Mouse (Mus musculus): Measurements from ENCODE around the gene Rassf3.
A peak's percentile ranks its signal among the peaks of the same experiment; 100 is the strongest.

Gene Rassf3

DNA sequence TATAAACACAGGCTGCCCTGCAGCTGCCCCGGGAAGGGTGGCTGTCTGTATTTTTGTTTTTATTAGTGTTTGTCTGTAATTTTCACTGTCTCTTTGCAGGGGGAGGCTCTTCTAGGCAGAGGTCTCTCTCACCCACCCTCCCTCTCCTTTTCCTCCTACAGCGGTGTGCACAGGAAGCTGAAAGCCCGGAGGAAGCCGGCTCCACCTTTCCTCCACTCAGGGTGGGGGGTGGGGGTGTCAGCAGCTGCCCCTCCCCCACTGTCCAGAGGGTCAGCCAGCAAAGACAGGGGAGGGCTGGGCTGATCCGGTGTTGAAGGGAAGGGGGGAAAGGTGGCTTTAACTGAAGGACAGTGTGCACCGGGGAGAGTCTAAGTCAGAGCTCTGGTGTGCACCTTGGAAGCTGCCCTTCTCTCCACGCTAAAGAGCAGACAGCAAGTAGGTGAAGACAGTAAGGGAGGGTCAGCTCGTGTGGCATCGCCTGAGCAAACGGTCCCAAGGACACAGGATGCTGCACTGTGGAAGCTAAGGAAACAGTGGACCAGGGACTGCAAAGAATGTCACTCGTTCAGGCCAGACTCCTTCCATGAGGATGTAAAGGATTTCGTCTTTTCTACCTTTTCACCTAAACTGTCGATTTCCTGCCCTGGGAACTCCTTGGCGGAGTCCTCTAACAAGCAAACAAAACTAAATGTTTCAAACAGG is 46.0 kb downstream of the Rassf3 start:
- no peak for DNase-seq (ENCODE audit: low read depth, low spot score)

DNA sequence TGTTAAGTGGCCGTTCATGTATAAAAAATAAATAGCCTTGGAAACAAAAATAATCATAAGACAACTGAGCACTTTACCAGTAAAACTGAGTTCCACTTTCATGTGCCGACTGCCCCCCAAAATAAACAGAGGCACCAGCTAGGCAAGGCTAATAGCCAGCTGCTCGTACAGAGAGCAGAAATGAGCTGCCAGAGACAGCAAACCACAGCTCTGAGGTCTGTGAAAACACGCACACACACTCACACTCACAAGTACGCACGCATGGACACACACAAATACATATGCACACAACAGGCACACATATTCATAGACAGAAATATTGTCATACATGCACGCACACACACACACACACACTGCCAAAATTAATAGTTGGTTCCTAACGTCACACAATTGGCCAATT is 46.6 kb downstream of the Rassf3 start:
- DNase-seq (ENCODE audit: low read depth, low spot score), result no peak

DNA sequence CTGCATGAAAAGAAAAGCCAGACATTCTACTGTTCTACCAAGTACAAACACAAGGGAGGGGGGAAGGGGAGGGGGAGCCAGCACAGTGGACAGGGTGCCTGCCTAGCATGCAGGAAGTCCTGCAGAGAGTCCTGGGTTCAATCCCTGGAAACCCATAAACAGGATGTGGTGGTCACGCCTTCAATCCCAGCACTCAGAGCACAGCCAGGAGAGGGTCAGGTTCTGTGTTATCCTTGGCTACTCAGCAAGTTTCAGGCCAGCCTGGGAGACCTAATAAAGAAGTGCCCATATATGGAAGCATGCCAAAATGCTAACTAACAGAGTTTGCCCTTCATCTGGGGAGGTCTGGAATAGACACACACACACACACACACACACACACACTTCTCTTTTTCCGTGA is 47.1 kb downstream of the Rassf3 start:
- DNase-seq (ENCODE audit: low read depth, low spot score), result peak; percentile 58

DNA sequence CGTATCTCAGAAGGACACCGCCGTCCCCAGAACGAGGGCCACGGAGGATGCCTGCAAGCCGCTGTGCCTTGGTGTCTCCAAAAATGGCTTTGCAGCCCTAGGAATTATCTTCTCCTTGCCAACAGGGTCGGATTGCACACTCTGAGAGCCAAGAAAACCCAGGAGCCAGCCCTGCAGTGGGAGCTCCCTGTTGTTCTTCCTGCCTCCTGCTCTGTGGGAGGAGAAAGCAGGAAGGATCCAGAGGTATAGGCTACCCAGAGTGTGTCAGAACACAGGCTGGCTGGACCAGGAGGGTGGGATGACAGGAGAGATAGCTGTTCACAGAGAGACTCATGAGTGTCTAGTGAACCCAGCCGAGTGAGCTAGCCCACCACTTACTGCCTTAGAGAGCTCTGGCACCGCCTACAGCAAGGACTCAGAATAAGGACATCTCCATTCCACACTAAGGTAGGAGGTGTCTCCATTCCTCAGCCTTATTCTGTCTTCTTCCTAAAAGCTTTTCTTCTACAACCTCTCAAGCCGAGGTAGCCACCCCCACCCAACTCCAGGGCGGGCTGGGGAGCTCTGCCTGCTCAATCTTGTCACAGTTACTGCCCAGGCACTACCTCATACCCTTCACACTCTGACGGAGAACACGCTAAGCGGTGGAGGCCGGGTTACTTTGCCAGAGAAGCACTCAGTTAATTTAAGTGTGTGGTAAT is 48.0 kb downstream of the Rassf3 start:
- no peak for DNase-seq (ENCODE audit: low read depth, low spot score)

DNA sequence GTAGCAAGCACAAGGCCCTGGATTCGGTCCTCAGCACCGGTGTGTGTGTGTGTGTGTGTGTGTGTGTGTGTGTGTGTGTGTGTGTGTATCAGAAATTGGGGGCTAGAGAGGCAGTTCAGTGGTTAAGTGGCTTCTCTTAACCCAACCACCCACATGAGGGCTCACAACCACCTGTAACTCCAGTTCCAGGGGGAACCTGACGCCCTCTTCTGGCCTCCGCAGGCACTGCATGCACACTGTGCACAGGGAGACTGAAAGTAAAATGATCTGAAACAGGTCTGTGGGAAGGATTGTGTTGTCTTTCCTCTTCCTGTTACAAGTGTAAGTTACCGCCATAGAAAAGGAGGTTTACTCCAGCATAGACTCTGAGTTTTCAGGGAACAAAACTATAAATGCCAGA is 49.0 kb downstream of the Rassf3 start:
- DNase-seq (ENCODE audit: low read depth, low spot score), result peak; percentile 87

DNA sequence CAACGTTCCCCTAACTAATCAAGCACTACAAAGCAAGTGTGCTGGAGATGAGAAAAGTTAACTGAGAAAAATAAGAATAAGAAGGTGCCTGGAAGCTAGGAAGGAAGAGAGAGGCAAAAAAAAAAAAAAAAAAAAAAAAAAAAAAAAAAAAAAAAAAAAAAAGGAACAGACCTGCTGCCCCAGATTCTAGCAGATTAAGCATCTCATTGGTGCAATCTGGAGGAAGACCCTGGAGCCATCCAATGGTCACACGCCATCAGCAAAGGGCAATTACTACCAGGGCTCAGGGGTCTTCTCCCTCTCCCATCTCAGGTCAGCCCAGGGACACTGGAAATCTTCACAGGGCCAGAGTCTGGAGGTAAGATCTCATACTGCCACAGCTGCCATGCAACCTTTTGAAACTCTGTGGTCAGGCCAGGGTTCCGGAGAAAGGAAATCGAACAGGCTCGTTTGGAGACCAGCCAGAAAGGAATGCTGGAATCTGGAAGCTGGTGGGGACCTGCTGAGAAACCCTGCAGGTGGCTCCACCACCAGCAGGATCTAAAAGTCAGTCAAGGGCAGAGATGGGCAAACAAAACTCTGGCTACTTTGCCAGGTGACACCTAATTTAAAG is 49.6 kb downstream of the Rassf3 start:
- DNase-seq (ENCODE audit: low read depth, low spot score), result peak; percentile 86

DNA sequence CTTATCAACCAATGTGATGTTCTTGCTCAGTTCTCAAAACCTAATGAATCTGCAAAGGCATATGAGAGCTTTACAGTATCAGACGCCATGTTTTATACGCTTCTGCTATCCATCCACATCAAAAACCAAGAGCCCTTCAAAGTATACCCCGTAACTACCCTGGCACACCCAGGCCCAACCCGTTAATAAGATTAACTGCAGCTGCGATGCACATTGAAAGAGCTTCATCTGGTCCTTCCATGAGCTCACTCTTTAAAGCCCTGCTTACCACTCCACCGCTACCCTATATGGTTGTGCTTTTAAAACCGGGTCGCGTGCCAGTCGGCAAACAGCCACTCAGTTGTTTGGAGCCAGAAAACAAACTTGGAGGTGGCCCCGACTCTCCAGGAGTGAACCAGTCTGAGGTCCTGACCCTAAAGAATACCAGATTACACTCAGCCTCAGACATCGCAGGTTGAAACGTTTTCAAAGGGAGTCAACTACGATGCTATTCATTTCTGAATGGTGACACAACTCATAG is 50.6 kb downstream of the Rassf3 start:
- no peak for DNase-seq (ENCODE audit: low read depth, low spot score)

DNA sequence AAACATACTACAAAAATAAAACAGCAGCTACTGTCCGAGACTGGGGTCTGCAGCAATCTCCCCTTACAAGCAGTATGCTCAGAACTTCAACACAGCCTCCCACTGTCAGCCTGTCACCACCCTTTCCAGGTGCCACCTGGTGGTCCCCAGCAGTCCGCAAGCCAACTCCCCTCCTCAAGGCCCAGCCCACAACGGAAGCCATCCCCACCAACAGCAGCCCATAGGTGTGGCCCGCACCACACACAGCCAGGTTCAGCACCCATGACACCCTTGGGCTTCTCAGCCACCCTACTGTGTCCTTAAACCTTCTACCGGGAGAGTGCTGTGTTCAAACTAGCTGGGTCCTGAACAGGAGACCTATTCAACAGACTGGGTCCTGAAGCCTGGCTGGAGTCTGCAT is 51.1 kb downstream of the Rassf3 start:
- DNase-seq (ENCODE audit: low read depth, low spot score), result no peak

DNA sequence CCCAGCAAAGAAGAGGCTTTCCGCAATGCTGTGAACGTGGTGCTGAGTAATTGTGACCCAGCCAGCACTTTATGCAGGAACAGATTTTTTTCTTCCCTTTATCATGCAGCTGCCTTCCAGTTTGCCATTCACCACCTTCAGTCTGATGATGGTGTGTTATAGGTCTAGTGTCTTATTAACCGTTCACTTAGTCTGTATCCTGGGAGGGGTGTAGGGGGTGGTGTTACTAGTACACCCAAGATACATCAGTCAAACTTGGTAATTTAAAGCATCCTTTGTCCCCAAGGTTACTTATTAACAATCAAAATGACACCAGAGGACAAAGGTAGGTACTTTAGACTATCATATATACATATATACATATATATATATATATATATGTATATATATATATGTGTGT is 51.7 kb downstream of the Rassf3 start:
- no peak for DNase-seq (ENCODE audit: low read depth, low spot score)

DNA sequence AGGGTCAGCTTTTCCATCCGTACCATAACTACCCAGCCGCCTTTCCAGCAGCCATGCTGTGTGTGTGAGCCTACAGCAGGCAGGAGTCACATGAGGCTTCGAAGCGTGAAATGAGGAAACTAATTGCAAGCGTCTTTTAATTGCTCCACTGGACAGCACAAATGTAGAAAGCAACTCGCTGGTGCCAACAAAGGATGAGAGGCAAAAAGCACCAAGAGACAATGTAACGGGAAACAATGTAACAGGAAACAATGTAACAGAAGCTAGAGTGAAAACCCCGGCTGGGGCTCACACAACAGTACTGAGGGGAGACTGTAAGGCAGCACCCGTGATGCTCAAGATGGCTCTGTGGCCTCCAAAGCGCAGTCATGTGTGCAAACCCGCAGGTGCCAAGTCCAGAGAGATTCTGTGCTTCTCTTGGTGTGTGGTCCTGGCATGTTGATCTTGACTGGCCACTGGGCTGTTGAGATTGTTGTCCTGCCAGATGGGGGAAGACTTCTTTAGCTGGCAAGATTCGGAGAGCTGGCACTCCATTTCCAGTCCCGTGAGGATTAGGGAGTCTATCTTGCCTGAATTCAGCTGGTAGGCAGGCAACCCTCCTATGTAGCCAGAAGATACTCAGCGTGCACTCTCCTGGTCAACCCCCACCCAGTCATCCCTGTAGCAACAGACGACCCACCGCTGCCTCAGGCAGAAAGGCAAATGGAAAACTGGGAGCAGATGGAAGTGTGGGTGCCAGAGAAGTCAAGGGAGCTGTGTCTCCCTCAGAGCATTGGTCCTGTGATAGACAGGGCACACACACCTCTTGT is 52.4 kb downstream of the Rassf3 start:
- DNase-seq (ENCODE audit: low read depth, low spot score), result no peak

DNA sequence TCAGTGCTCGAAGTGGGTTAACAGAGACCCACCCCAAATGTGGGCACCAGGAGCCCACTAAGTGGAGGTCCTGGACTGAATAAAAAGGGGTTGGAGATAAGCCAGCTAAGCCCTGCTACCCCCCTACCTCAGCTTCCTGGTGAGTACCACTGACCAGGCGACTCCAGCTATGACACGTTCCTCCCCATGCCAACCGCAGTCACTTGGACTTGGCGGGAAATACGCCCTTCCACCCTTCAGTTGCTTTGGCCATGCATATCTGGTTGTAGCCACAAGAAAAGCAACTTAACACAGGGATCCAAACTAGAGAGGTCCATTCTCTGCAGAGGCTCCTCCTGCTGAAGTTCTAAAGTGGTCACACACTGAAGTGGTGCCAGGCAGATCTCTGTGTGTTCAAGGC is 53.9 kb downstream of the Rassf3 start:
- no peak for DNase-seq (ENCODE audit: low read depth, low spot score)

DNA sequence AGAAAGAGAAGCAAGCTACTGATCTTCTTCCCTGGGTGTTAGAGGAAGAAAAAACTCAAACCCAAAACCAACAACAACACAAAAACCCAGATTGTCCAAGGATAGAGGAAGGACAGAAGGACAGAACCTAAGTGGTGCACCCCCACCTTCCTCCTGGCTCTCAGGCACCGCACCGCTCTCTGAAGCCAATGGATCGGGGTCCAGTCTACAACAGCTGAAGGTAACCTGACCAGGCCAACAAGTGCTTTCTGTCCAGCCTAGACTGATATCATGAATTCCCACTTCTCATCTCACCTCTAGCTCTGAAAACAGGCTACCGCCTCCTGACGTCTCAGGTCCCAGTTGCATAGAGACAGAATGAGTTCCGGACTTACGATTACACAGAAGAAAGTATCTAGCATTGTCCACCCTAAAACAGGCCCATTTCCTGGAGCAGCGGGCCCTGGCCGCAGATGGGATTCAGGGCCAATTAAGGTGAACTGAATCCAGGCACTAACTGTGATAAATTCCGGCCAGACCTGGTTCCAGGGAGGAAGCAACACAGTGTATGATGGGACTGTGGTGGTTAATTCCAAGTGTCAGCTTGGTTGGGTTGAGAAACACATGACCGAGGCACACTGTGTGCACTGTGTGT is 54.4 kb downstream of the Rassf3 start:
- no peak for DNase-seq (ENCODE audit: low read depth, low spot score)

DNA sequence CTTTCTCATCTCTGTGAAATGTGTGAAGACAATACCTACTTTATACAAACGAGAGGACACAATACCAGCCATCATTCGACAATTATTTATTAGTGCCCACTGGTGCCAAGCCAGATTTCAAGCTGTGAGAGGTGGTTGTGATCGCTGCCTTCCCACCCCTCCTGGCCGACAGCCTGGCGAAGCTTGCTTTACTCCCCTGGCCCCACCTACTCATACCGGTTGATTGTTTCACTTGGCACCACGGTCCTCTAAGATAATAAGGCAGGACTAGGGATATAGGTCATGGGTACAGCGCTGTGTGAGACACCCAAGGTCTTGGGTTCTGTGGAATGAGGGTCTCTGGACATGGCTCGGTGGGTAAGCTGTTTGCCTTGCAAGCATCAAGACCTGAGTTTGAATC is 55.1 kb downstream of the Rassf3 start:
- DNase-seq (ENCODE audit: low read depth, low spot score), result no peak

DNA sequence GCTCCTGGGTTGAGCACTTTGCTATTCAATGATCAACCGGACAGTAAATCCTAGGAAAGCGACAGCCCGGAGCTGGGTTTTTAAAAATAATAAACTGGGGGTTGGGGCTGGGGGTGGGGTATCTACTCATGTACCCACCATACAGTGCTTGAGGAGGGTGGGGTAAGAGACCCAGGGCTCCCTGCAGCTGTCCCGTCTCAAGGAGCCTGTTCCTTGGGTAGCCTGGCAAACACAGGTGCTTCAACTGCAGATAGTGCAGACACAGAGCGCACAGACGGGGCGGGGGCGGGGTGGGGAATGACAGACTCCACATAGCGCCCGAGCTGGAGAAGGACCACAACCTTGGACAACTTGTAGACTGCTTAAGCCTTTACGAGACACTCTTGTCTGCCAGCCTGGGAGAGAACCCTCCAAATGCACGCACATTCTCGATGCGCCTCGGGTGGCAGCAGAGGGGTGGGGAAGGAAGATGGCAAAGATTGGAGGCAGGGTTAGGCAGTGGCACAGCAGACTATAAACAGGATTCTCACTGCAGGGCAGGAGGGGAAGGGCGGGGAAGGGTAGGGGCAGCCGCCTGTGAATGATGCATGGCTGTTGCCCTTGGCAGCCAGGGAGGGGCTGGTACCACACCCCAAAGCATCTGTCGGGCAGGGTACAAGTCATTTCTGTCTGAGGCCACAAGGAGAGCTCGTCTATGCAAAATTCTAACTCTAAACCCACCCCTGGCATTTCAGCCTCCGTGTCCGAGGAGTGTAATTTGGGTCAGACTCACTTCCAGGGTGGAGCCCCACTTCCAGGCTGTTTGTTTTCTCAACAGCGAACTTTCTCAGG is 56.3 kb downstream of the Rassf3 start:
- peak; percentile 83 for DNase-seq (ENCODE audit: low read depth, low spot score)

DNA sequence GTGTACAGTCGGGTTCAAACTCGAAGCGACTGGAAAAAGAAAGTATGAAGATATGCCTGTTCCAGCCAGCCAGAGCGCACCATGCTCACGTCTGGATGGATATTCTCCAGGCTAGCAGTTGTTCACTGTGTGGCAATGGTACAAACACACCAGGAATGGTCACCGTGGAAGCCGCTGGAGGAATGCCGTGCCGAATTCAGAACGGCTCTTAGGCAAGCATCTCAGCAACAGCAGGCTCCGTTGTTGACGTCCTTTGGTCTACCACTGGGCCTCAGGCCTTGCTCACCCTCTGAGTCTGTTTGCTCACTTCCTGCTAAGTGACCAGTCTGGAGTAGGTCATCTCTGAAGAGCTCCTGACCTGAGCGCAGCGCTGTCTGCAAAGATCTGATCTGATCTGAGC is 57.3 kb downstream of the Rassf3 start:
- no peak for DNase-seq (ENCODE audit: low read depth, low spot score)

DNA sequence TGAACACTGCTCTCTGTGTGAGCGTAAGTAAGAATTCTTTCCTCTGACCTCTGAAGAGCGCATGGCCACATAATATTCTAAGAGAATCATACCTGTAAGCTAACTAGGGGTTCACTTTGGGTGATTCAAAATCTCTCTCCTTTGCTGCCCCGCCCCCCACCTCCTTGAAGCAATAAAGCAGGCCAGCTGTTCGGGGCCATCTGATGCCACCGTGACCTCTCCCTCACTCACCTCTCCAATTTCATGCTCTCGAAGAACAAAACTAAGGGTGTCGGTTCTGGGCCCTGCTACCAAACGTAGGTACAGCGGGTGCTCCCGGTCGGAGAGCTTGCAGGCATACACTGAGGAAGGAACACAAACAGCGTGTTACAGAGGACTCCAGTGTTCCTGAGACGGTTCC is 62.0 kb downstream of the Rassf3 start:
- no peak for DNase-seq (ENCODE audit: low read depth, low spot score)

DNA sequence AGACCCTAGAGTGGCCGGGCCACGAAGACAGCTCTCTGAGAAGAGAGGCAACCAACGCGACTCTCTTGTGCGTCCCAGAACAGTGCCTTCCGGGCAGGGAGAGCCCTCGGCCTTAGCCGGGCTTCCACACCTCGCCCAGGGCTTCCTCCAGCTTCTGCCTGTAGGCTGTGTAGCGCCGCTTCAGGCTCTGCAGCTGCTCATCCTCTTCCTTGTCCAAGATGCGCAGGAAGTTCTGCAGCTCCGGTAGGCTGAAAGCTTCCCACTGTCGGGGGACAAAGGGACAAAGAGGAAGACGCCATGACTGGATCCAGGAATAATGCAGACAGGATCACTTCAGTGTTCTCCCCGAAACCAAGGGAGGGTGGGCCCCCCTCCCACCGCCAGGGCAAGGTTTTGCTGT is 63.3 kb downstream of the Rassf3 start:
- no peak for DNase-seq (ENCODE audit: low read depth, low spot score)

DNA sequence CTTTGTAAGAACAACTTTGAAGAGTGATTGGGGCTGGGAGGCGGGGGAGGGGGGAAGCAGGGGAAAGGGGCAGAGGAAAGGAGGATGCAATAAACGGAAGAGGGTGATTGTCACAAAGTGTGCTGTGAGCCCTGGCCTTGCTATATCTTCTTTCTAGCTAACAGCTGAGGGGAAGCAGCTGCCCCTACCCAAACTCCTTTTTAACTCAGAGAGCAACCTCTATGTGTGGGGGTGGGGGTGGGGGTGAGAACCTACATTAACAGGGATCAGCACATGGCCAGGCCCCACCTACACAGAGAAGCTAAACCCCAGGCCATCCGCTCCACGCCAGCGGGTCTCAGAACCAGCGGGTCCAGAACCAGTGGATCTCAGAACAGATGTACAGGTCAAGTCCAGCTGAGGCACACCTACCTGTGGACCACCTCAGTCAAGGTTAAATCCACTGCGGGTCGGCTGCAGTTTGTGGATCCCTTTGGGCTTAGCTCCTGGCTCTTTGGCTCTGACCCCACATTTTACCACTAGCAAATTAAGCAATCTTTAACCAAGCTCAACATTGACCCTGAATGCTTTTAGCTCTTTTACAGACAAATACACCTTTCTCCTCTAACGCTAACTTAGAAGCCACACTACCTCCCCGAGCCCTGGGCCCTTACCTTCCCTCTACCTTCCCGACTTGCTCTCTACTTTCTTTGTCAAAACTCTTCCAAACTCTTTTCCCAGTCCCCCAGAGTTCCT is 64.3 kb downstream of the Rassf3 start:
- no peak for DNase-seq (ENCODE audit: low read depth, low spot score)

DNA sequence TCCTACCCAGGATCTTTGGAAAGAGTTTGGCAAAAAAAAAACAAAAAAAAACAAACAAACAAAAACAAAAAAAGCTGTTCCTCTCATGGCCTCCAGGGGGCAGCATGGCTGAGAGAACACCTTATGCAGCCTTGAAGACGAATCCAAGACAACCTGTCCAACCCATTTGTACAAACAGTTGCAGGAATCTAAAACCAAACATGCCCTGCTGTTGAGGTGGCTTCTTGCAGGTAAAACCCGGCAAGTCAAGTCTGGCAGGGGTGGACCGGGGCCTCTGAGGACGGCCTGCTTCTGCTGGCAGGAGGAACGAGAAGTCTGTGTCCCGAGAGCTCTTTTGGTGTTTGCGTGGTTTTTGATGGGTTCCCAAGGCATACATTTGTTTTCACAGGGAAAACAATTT is 66.4 kb downstream of the Rassf3 start:
- DNase-seq (ENCODE audit: low read depth, low spot score), result peak; percentile 84

DNA sequence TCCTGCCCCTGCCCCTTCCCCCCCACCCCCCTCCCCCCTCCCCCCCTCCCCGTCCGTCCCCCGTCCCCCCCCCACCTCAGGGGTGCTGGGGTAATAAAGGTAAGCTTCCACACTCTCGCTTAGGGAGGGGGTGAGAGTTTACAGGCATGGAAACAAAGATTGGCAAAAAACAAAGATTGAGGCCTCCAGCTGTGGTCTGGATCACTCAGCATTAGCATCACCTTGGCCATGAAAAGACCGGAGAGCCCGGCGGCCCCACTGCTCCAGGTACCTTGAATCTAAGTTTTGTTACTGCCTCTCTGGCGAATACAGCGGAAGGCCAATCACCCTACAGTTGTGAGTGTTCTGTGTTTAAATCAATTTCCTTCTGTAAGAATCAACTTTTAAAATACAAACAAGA is 72.2 kb downstream of the Rassf3 start:
- DNase-seq (ENCODE audit: low read depth, low spot score), result peak; percentile 94

Data from R1 (cell line).